Mouse (Mus musculus): ENCODE results near the gene Tlr5.

Tlr5 gene

DNA sequence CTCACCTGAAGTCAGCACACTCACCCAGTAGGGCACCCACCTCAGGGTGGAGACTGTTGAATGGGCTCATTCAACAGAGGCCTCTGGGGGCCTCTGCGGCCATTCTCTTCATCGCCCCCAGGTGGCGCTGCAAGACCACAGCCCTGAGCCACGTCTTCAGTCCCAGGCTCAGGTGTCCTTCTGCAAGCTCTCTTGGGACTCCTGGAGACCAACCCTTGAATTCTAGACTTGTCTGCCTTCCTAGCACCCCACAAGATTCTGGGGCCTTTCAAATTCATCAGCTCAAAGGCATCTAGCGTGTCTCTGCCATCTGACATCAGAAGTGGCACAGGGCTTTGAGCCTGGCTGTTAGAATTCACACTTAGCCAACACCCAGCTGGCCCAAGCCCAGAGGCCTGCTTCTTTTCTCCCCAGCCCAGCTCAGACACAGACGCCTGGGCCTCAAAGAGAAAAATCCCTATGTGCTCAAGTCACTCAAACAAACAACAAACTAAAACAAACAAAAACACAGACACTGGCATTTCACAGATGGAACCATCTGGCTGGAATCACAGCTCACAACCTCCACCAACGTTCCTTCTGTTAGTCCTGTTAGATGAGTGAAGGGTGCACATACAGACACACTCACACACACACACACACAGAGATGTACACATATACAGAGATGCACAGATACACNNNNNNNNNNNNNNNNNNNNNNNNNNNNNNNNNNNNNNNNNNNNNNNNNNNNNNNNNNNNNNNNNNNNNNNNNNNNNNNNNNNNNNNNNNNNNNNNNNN is 36.6 kb downstream of the Tlr5 start:
- peak; percentile 79 for DNase-seq
